Mouse (Mus musculus) heart, embryonic 14.5 days (tissue): Measurements from ENCODE around the gene Lcmt1. TPM values are rescaled to one million over a fixed set of nuclear protein-coding genes. Genes with fewer than 3 reads are reported as not detected.

ENCODE experiments used
- ATAC-seq: fragments of 200-750 bp; cut with Nextera tagmentation; 2 replicates; pipeline ENCODE4 v1.8.0; 2017; ENCODE audit warnings: low read depth, moderate TSS enrichment; ENCODE audit not compliant: insufficient number of reproducible peaks, insufficient read depth, low FRiP score
- H3K27ac ChIP-seq, 2 experiments: fragments of 200-500 bp in 1 of 2; fragments of 300-500 bp in 1 of 2; sonication (generic) in 1 of 2; replicated peaks in 1 of 2; 2 replicates each; pipeline ENCODE4 v1.5.1; 2012 to 2014; ENCODE audit warnings: low read depth in 2 of 2, low read length in 2 of 2, control low read depth in 1 of 2, mild to moderate bottlenecking in 1 of 2, mixed read lengths in 1 of 2; ENCODE audit not compliant: control insufficient read depth in 1 of 2, insufficient read depth in 1 of 2
- H3K27me3 ChIP-seq: fragments of 300-500 bp; sonication (generic); 2 replicates; pipeline ENCODE4 v1.6.1; 2014; ENCODE audit warnings: mild to moderate bottlenecking, low read length, control low read depth; ENCODE audit not compliant: control insufficient read depth, insufficient read depth
- H3K36me3 ChIP-seq: fragments of 300-500 bp; sonication (generic); 2 replicates; pipeline ENCODE4 v1.6.1; 2014; ENCODE audit warnings: mild to moderate bottlenecking, control low read depth, low read length, mixed read lengths; ENCODE audit not compliant: control insufficient read depth, insufficient read depth
- H3K4me1 ChIP-seq, 2 experiments: fragments of 200-500 bp in 1 of 2; fragments of 300-500 bp in 1 of 2; sonication (generic) in 1 of 2; 2 replicates each; pipeline ENCODE4 v1.6.1; 2012 to 2014; ENCODE audit warnings: low read length in 2 of 2, control low read depth in 1 of 2, mixed read lengths in 1 of 2; ENCODE audit not compliant: control insufficient read depth in 2 of 2, insufficient read depth in 2 of 2
- H3K4me2 ChIP-seq: fragments of 300-500 bp; sonication (generic); 2 replicates; pipeline ENCODE4 v1.6.1; 2014; ENCODE audit warnings: mild to moderate bottlenecking, low read length
- H3K4me3 ChIP-seq, 2 experiments: fragments of 200-500 bp in 1 of 2; fragments of 300-500 bp in 1 of 2; sonication (generic) in 1 of 2; 2 replicates each; pipeline ENCODE4 v1.5.1; 2012 to 2014; ENCODE audit warnings: low read length in 2 of 2, mild to moderate bottlenecking in 2 of 2, control low read depth in 1 of 2, low read depth in 1 of 2, moderate library complexity in 1 of 2; ENCODE audit not compliant: control insufficient read depth in 1 of 2, insufficient read depth in 1 of 2
- H3K9ac ChIP-seq: fragments of 300-500 bp; sonication (generic); 2 replicates; pipeline ENCODE4 v1.6.1; 2014; ENCODE audit warnings: mild to moderate bottlenecking, low read length
- H3K9me3 ChIP-seq: fragments of 300-500 bp; sonication (generic); 2 replicates; pipeline ENCODE4 v1.6.1; 2016; ENCODE audit warnings: low read length, control low read depth; ENCODE audit not compliant: control insufficient read depth
- WGBS: fragments of 180-500 bp; shearing (Covaris S2); extraction: QIAGEN DNeasy Blood & Tissue Kit; methylation state at CpG from one replicate; pipeline ENCODE4 v1.1.7; 2014; 5-methylcytosine and 5-hydroxymethylcytosine counted together
- polyA plus RNA-seq: library from polyadenylated mRNA; unstranded; fragments of >200 nt; fragmentation: Nextera tagmentation; extraction: Ambion mirVana; gene quantifications from 2 replicates; pipeline ENCODE4 v1.2.1, GENCODE M21; 2014

Gene Lcmt1
- polyA plus RNA-seq, 1 experiment from 2014 or later = 39.6 TPM

- no peak overlapping the region for H3K9ac ChIP-seq
- H3K4me1 ChIP-seq = peaks cover 0 to 4% of the 10 kb centered on the region in 2 experiments; a peak in 1 of 4 replicates
- H3K27me3 ChIP-seq = no peaks in the 10 kb centered on the region
- no peak for ATAC-seq
- H3K27ac ChIP-seq = no peak overlapping the region
- H3K36me3 ChIP-seq = peaks cover 48% of the 10 kb centered on the region
- H3K4me3 ChIP-seq = no peak overlapping the region
- H3K9me3 ChIP-seq = no peaks in the 10 kb centered on the region
- WGBS = 92% methylated on average over 4 of the region's 4 CpGs
- H3K4me2 ChIP-seq = no peak overlapping the region
These were observed 50.4 kb downstream of the Lcmt1 start for GRCm38 (mm10) chr7:123419984-123420383.

GRCm38 (mm10) chr7:123421958-123422357 is 52.4 kb downstream of the Lcmt1 start:
- ATAC-seq = no peak
- WGBS = 89% methylated on average over 3 of the region's 3 CpGs

GRCm38 (mm10) chr7:123424281-123424680 is 54.7 kb downstream of the Lcmt1 start:
- Histone ChIP-seq H3K4me2 (no peak overlapping the region), H3K4me3 (no peak overlapping the region), H3K27ac (no peak overlapping the region), H3K27me3 (no peaks in the 10 kb centered on the region), H3K9me3 (no peaks in the 10 kb centered on the region), H3K4me1 (peaks cover 5 to 15% of the 10 kb centered on the region in 2 experiments; a peak in 3 of 4 replicates), H3K9ac (no peak overlapping the region), H3K36me3 (peaks cover 44% of the 10 kb centered on the region)
- ATAC-seq = no peak
- 87% methylated on average over 6 of the region's 6 CpGs for WGBS

More at GRCm38 (mm10) chr7:123421958-123422357, 52.4 kb downstream of the Lcmt1 start:
- peaks cover 48% of the 10 kb centered on the region for H3K36me3 ChIP-seq
- H3K9ac ChIP-seq = no peak overlapping the region
- peaks cover 5 to 15% of the 10 kb centered on the region in 2 experiments; a peak in 3 of 4 replicates for H3K4me1 ChIP-seq
- H3K27me3 ChIP-seq = no peaks in the 10 kb centered on the region
- H3K27ac ChIP-seq = no peak overlapping the region
- no peaks in the 10 kb centered on the region for H3K9me3 ChIP-seq
- no peak overlapping the region for H3K4me3 ChIP-seq
- no peak overlapping the region for H3K4me2 ChIP-seq

- WGBS = 60% methylated on average over 6 of the region's 6 CpGs
- H3K9me3 ChIP-seq = no peaks in the 10 kb centered on the region
- H3K4me1 ChIP-seq = peaks cover 5 to 15% of the 10 kb centered on the region in 2 experiments; a peak in 3 of 4 replicates
- peak; percentile 74 for ATAC-seq
- no peak overlapping the region for H3K4me2 ChIP-seq
- H3K27me3 ChIP-seq = no peaks in the 10 kb centered on the region
- peaks cover 42% of the 10 kb centered on the region for H3K36me3 ChIP-seq
- H3K27ac ChIP-seq = peak overlapping the region; percentile 53 to 75
- no peak overlapping the region for H3K4me3 ChIP-seq
- no peak overlapping the region for H3K9ac ChIP-seq
These were observed 55.7 kb downstream of the Lcmt1 start for GRCm38 (mm10) chr7:123425134-123425757.

- Histone ChIP-seq H3K9ac (no peak overlapping the region), H3K4me1 (peaks cover 5 to 13% of the 10 kb centered on the region in 2 experiments; a peak in 3 of 4 replicates), H3K36me3 (peaks cover 8% of the 10 kb centered on the region), H3K4me3 (no peak overlapping the region), H3K4me2 (no peak overlapping the region), H3K27me3 (no peaks in the 10 kb centered on the region), H3K27ac (no peak overlapping the region), H3K9me3 (no peaks in the 10 kb centered on the region)
- WGBS = 79% methylated on average over 8 of the region's 8 CpGs
- no peak for ATAC-seq
These were observed 60.2 kb downstream of the Lcmt1 start for GRCm38 (mm10) chr7:123429624-123430410.

- 76% methylated on average over 4 of the region's 4 CpGs for WGBS
- H3K9me3 ChIP-seq = no peaks in the 10 kb centered on the region
- no peak overlapping the region for H3K4me2 ChIP-seq
- H3K4me3 ChIP-seq = no peak overlapping the region
- H3K27ac ChIP-seq = no peak overlapping the region
- H3K4me1 ChIP-seq = peaks cover 4 to 8% of the 10 kb centered on the region in 2 experiments; a peak in 3 of 4 replicates
- H3K36me3 ChIP-seq = peaks cover 8% of the 10 kb centered on the region
- no peak overlapping the region for H3K9ac ChIP-seq
- no peak for ATAC-seq
- no peaks in the 10 kb centered on the region for H3K27me3 ChIP-seq
These were observed 60.8 kb downstream of the Lcmt1 start for GRCm38 (mm10) chr7:123430411-123430705.

GRCm38 (mm10) chr7:123431206-123431605 is 61.6 kb downstream of the Lcmt1 start:
- ATAC-seq = no peak
- Histone ChIP-seq H3K36me3 (peaks cover 8% of the 10 kb centered on the region), H3K9me3 (no peaks in the 10 kb centered on the region), H3K9ac (no peak overlapping the region), H3K27ac (no peak overlapping the region), H3K27me3 (no peaks in the 10 kb centered on the region), H3K4me3 (no peak overlapping the region), H3K4me1 (no peaks in the 10 kb centered on the region), H3K4me2 (no peak overlapping the region)
- 64% methylated on average over 4 of the region's 4 CpGs for WGBS
